Mouse (Mus musculus) cerebellum, postnatal 14 days (tissue): ENCODE measurements at regions not wholly inside any gene's neighbourhood (a gene's known extent, or its start where the extent isn't known, plus 50 kb on each side); places are given as distances from the start of the nearest gene placed in this dataset.
"Not testable (repeated sequence)": the region's sequence is repeated elsewhere in the genome, so short reads cannot be mapped to it uniquely, and the experiment has no call there.

Experiments
- DNase-seq, 2 experiments: peaks; one replicate each; pipeline ENCODE4 v3.0.0; 2021; ENCODE audit warnings: mixed read lengths in 2 of 2

DNA sequence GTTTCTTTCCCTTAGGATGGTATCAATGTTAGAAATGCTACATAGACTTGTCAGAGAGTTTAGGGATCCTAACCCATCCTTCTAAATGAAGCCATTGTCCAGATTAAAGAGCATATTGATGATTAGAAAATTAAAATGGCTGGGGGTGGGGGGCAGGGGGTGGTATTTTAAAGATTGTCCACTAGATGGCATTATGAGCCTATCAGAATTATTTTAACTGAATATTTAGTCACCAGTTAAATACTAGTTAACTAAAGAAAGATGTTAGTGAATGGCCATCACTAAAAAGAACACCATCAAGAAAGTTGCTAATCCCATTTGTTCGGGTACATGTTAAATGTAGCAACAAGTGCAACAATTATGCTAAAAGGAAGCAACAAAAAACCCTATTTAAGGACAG is 1909.6 kb upstream of the 5930422O12Rik start:
- no peak for DNase-seq

DNA sequence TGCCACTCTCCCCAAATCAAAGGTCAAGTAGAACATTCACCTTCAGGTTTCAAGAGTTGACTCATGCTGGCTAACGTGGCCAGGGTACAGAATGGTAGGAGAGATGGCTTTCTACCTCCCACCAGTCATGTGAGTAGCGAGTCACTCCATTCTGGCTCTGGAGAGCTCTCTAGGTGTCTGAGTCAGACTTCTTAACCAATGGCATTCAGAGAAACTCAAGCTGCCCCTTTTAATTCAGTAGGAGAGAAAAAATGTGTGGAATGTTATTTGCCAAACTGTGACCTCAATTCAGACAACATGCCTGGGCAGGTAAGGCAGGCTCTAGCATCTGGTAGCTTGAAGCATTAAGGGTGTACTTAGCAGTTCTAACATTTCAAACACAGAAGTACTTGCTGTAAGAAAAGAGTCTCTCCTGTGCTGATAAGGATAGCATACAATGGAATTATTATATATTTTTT is 1907.5 kb upstream of the 5930422O12Rik start:
- DNase-seq = no peak

DNA sequence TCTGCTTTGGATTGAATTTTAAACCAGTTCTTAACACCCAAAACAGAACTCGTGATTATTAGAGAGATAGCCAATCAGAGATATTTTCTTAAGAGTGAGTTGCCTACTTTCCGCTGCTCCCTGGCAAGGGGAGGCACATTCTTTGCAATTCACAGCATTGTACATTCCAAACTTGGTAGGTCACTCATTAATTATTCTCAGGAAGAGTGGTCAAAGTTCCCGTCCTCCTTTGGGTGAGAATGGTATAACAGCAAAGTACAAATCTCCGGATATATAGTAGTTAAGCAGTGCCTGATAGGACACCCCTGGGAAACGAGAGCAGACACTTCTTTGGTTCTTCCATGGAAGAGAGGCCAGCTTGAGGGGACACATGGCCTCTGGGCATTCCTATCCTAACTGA is 1903.4 kb upstream of the 5930422O12Rik start:
- DNase-seq = no peak

DNA sequence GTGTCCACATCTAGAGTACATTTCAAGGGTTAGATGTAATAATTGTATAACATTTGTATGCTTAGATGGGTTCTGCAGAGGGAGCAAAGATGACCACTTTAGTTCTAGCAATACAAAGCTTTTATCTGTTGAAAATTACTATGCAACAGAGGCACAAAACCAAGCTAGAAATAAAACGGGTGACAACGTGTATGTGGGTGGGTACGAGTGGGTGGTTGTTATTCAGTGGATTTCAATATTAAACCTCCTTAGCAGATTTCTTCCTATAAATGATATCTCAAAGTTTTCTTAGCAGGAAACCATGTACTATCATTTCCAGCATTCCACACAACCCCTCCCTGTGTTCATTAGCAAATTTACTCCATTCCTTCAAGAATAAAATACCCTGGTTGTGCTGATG is 1889.3 kb upstream of the 5930422O12Rik start:
- DNase-seq = no peak

DNA sequence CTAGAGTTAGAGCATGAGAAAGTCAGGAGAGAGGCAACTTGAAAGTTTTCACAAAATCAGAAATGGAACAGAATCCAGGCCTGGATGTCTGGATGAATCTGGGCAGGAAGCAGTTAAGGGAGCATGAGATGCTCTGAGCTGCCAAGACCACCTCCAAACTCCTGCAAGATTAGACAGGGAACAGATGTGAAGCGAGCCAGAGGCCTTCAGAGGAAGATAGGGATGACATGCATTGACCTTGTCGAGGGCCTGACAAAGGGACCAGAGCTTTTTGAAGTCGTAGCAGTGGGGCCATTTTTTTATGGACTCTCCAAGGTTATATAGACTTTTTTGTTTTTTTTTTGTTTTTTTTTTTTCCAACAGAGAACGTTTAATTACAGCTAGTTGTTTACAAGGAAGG is 1886.9 kb upstream of the 5930422O12Rik start:
- DNase-seq = no peak

DNA sequence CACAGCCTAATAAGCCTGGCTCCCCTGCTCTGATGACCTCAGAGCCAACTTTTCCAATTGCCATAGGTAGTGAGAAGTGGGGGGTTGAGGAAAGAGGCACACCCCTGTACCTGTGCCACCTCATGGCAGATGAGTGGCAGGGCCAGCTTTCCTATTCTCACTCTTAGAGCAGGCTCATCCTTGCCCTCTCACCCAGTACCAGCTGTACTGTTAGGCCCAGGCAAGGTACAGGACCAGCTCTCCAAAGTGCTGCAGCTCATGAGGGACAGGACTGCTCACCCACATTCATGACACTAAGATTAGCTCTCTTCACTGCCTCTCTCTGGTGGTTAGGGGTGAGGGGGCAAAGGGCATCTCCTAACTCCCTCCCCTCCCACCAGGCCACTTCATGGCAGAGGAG is 1854.4 kb upstream of the 5930422O12Rik start:
- no peak for DNase-seq

DNA sequence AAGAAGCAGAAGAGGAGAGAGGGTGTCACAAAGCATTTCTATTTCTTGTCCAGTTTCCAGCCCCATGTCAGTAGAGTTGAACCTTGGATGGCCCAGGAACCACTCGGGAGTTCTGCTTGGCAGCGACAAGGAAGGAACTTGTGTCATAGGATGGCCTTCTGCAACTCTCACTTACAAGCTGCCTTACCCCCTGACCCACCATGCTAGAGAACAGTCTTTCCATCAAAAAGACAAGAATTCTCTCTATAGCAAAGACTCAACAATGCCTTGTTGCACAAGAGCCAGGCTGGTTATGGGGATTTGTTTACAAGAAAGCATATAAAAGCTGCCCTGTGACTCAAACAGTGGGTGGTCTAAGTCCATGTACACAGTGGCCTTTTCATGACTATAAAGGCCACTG is 1852.4 kb upstream of the 5930422O12Rik start:
- no peak for DNase-seq

DNA sequence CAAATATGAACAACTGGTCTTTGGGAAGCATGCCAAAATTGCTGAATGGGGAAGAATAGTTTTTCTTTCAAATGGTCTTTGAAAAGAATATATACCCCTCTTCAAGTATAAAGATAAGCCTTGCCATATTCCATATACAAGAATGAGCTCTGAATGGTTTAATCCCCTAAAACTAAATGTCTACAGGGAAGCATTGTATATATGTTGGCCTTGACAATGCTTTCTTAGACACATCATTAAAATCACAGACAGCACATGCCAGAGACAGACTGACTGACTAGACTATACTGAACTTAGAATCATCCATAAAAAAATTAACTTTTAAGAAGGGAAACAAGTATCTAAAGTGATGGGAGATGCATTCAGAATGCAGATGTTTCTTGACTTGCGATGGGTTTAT is 1843.8 kb upstream of the 5930422O12Rik start:
- DNase-seq = no peak

DNA sequence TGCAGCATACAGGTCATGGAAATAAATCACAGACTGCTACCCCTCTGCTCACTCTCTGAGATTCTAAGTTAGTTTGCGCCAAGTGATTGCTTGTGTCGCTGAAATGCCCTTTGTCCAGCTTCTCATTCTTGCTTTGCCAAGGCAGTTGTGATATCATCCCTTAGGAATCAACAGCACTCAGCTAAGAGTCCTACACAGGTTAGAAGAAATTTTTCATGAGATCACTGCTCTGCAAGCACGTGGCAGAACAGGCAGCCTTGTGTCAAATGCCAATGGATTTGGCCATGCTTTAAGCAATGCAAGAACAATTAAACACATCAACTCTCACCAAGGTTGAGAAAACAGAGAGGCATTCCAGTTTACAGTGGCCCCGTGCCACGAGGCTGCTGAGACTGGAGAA is 1829.0 kb upstream of the 5930422O12Rik start:
- no peak for DNase-seq

DNA sequence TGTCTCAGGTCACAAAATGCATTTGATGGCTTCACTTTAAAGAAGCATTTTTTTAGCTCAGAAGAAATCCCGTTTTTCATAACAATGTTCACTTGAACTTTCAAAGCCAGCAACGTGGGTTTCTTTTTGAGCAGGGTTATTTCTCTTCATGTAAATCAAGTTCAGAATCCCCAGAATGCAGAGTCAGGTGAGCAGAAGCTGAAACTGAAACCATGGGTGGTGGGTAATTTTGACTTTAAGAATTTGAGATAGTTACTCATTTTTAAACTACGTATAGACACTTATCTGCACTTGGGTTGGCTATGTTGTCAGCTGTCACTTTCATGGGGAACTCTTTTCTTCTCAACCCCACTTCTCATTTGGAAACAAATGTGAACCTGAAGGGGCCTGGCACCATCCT is 1827.5 kb upstream of the 5930422O12Rik start:
- no peak for DNase-seq

DNA sequence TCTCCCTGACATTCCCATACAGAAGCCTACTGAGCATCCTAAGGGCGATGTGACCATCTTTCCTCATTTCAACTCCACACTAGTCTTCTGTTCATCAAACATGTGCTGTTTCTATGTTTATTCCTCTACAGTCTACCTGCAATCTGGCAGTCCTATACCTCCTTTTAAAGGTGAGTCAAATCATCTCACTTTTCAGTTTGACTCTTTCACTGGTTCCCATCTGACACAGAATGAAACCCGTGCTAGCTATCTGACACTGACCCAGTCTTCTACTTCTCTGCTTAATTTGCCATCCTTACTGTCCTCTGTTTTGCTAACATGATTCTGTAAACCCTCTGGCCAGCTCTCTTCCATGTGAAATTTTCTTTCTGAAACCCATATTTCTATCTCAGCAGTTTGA is 1812.0 kb upstream of the 5930422O12Rik start:
- DNase-seq = no peak

DNA sequence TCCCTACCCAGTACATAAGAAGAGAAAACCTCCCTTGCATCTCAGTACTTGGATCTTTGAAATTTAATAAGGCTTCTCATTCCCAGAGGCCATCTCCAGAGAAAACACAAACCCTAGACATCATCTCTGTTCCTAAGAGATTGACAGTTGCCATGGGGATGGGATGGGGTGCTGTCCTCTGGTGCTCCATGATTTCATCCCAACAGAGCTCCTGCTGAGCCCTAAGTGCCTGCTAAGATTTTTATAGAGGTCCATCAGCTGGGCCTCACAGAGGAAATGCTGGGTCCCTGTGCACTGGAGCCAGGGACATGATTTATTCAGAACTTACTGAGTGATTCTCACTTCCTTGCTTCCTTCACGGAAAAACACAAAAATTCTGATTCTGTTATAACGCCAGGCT is 1800.8 kb upstream of the 5930422O12Rik start:
- no peak for DNase-seq

DNA sequence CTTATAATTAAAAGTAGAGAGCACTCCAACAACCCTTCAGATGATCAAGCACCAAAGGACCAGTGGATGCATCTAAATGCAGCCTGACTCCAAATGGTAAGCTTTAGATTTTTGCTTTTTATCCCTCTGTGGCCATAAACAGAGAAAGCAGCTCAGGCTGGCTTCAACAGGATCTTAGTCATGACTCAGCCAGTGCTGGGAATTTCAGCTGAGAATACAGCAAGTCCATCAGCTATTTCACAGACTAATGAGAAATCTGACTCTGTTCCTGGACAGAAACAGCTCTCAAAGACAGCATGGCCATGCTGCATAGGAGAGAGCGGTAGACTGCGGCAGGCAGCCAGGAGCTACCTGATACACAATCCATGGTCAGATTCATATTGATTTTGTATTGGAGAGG is 1800.4 kb upstream of the 5930422O12Rik start:
- no peak for DNase-seq

DNA sequence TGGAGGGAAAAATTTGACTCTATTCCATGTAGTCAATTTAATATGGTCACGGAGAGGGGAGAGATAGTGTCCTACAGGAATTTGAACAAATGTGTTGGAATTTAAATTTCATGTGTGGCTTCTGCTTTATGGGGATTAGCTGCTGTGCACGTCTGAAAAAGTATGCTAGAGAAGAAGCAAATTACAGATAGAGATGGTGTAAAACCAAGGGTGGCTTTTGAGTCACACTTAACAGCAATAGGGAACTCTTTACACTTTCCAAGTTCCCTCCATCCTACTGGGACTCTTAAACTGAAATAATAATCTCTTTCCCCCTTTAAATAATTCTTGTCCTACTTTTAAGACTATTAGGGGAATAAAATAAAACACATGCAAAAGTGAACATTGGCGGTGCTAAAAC is 1790.1 kb upstream of the 5930422O12Rik start:
- no peak for DNase-seq

DNA sequence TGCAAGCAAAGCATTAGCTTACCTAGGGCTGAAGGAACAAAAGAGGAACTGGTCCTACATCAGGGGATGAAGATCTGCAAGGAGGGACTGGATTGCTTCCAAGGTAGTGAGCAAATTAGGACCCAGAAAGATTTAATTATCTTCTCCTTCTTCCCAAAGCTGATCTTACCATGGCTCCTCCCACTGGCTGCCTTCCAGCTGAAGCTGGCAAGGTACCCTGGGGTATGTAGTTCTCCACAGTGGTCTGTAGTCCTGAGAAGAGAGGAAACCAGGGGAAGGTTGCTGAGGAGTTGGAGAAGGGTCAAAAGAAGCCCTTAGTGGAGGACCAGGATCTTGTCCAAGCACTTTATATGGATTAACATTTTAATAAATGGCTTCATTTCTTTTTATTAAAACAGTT is 1764.8 kb upstream of the 5930422O12Rik start:
- peak; percentile 10 to 56 for DNase-seq

DNA sequence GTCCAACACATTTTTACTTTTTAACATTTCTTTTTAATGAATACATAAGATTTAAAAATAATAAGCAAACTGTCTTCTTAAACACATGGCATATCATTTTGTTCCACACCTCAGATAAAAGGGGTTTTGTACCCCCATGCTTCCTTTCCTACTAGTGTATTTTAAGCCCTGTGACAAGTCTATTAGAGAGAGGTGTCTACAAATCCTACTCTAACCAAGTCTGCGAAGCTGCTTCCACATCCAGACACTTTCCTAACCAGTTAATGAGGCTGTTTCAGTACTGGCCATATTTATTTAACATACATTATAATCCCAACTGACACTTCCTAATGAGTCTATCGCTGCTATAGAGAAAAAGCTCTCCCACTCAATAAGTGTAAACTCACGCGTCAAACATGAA is 1763.0 kb upstream of the 5930422O12Rik start:
- no peak for DNase-seq

DNA sequence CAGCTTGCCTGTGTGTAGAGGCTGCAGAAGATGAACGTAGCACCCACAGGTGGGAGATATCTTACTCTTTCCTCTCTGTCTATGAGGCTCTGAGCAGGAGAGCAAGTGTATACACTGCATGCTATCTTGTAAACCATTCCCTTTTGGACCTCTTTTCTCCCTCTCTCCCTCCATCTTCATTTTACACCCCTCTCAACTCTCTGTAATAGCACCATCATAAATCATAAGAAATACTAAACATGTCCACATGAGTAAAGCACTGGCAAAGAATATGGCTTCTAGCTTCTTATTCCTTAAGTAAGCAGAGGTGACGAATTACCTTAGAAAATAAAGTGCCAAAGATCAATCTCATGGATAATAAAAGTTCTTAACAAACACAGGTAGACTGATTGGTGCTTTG is 1724.3 kb upstream of the 5930422O12Rik start:
- DNase-seq = no peak

DNA sequence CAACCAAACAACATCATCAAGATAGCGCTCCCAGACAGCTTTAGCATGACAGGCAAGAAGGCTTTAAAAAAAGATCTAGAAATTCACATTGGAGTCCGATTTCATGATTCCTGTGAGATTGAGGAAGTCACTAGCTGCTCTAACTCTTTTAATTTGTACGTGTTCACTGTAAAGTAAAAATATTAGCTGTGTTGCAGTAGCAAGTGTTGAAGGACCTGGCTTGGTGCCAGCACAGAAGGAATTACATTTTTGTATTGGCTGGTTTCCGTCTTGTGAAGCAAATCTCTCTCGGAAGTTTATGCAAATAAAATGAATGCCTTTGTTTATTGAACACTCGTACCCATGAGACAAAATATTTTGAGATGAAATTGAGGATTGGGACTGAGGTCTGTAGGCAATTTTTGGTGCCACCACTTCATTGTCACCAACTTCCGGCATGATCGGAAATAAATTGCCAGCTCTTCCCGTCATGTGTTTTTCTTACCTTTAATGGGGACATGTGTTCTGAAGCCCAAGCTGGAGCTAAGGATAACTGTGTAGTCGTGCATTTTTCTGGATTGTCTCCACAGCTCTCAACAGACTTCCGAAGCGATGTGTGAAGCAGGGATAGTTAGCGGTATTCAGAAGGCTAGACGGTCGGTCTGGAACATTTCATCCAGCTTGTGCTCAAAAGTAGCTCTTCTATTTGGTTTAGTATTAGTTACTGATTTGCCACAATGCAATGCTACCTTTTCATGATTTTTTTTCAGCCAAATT is 1715.0 kb upstream of the 5930422O12Rik start:
- peak; percentile 33 for DNase-seq

DNA sequence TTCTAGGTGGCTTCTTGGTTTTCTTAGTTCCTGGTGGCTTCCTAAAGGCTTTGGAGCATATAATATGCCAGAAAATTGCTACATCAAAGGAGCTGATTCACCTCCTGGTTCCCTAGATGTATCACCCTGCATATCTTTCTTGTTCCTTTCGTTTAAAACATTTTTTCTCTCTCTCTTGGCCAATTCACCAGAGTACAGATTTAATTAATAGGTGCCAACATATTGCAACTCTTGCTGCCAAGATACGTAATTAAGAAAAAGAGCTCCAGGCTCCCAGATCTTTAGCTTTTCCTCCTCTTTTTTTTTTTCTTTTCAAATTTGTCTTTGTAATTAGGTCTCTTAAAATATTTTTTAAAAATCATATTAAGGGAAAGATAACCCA is 1714.4 kb upstream of the 5930422O12Rik start:
- no peak for DNase-seq

DNA sequence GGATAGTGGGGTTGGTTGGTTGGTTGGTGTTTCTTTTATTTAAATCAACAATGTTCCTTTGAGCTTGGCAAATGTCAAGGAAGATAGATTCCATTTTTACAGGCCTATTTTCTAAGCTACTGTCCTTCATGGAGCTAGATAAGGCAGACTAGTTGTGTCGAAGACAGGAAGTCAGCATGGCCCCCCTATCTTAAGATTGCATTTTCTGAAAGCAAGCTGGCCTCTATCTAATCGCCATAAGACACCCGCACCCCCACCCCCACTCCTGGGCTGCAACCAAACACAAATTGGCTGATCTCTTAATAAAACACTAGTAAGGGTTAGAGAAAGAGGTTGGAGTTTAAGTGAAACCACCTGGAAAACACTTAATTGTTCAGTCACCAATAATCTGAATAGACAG is 1708.5 kb upstream of the 5930422O12Rik start:
- DNase-seq = no peak

DNA sequence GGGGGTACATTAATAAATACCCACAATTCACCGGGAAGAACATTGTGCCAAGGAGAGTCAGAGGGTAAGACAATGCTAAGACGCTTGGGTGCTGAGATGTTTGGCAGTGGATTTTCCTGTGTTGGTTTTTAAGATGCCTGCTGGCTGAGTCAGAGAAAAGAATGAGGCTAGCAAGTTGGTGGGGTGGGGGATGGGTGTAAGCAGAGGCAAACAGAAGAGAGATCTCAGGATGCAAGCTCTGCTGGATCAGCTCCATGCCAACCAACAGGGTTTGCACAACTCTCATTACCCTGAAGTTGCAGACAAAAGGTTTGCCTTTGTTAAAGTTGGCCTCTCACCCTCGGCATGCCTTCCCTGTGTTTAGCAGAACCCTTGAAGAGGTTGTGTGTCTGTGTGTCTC is 1707.9 kb upstream of the 5930422O12Rik start:
- no peak for DNase-seq

DNA sequence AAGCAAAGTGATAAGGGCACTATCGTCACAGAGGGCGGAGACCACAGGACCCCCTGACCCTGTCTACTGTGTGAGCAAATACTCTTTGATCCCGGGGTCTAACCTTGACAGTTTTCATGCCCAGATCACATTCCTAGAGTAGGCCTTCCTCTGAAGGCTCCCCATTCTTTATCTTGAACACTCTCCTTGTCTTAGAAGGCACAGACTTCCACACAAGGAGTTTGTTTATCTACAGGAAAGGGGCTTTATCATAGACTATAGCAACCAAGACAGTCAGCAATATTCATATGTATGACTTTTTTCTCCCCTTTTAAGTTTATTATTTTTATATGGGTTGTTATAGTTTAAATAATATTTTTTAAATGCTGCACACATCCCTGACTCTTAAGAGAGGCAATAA is 1703.1 kb upstream of the 5930422O12Rik start:
- DNase-seq = no peak

DNA sequence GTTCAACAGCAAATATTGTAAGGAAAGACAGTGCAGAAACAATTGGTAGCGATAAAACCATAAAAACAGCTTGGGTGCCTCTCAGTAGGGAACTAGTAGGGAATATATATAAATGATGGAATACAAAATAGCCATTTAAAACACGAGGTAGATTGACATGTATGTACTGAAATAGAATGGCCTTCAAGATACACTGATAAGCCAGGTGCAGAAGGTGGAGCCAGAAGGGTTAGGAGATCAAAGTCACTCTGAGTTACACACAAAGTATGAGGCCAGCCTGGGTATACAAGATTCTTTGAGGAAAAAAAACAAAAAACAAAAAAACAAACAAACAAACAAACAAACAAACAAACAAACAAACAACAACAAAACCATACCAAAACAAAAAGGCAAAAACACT is 1692.9 kb upstream of the 5930422O12Rik start:
- no peak for DNase-seq

DNA sequence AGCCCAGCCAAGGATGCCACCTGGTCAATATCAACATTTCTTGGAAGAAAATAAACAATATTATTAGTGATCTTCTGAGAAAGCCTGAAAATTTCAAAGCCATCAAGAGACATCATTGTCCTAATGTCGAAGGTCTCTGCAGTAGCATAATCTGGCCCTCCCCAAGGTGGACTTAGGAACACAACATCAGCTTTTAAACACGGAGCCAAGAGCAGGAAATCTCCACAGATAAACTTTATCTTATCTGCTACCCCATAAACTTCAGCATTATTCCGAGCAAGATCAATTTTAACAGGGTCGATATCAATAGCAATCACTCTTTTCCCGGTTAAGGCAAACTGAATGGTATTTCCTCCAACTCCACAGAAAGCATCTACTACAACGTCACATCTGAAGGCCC is 1691.2 kb upstream of the 5930422O12Rik start:
- not testable (repeated sequence) for DNase-seq

DNA sequence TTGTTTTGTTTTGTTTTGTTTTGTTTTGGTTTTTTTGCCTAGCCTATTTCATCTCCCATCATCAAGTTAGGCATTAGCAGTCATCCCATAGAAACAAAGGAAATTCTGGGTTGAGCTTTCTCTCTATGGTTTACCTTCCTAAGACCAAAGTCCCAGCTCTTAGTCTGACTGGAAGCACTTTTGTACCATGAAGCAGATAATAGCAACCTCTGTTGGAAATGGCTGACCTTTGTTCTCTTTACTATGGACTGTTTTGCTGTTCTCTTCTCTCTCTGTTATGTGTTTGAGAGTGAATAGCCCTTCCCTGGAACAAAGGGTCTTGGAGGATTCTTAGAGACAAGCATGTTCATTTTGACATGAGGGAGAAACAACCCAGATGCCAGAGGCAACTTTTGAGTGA is 1681.7 kb upstream of the 5930422O12Rik start:
- no peak for DNase-seq
